Mouse (Mus musculus) lung, postnatal 0 days (tissue): Measurements from ENCODE around the gene Toe1. TPM values are rescaled to one million over a fixed set of nuclear protein-coding genes. Genes with fewer than 3 reads are reported as not detected.

Source experiments
- ATAC-seq: fragments of 200-750 bp; cut with Nextera tagmentation; 2 replicates; pipeline ENCODE4 v1.8.0; 2017; ENCODE audit warnings: moderate library complexity
- DNase-seq: peaks from one replicate; pipeline ENCODE4 v3.0.0-alpha.2; 2016; ENCODE audit warnings: low spot score
- H3K27ac ChIP-seq: fragments of 300-500 bp; sonication (generic); 2 replicates; pipeline ENCODE4 v1.5.1; 2014; ENCODE audit warnings: antibody characterized with exemption, mild to moderate bottlenecking, low read length, mixed read lengths
- H3K27me3 ChIP-seq: fragments of 300-500 bp; sonication (generic); replicated peaks from 2 replicates; pipeline ENCODE4 v1.6.1; 2014; ENCODE audit warnings: low read length, mixed read lengths; ENCODE audit not compliant: insufficient read depth
- H3K36me3 ChIP-seq: fragments of 300-500 bp; sonication (generic); 2 replicates; pipeline ENCODE4 v1.6.1; 2014; ENCODE audit warnings: low read length, mixed read lengths; ENCODE audit not compliant: insufficient read depth
- H3K4me1 ChIP-seq: fragments of 300-500 bp; sonication (generic); 2 replicates; pipeline ENCODE4 v1.6.1; 2014; ENCODE audit warnings: antibody characterized with exemption, low read depth, low read length, mixed read lengths; ENCODE audit not compliant: insufficient read depth
- H3K4me2 ChIP-seq: fragments of 300-500 bp; sonication (generic); replicated peaks from 2 replicates; pipeline ENCODE4 v1.6.1; 2014; ENCODE audit warnings: low read depth, mild to moderate bottlenecking, low read length, moderate library complexity, mixed read lengths
- H3K4me3 ChIP-seq: fragments of 300-500 bp; sonication (generic); 2 replicates; pipeline ENCODE4 v1.5.1; 2014; ENCODE audit warnings: low read depth, low read length
- H3K9ac ChIP-seq: fragments of 300-500 bp; sonication (generic); replicated peaks from 2 replicates; pipeline ENCODE4 v1.6.1; 2014; ENCODE audit warnings: low read depth, mild to moderate bottlenecking
- H3K9me3 ChIP-seq: fragments of 300-500 bp; sonication (generic); 2 replicates; pipeline ENCODE4 v1.6.1; 2016; ENCODE audit warnings: low read length, mixed read lengths
- CTCF ChIP-seq: IDR thresholded peaks from 2 replicates; pipeline ENCODE4 v1.5.1; 2016; ENCODE audit warnings: antibody characterized with exemption, mild to moderate bottlenecking
- EP300 ChIP-seq: IDR thresholded peaks from 2 replicates; pipeline ENCODE4 v1.6.1; 2016; ENCODE audit warnings: antibody characterized with exemption, mild to moderate bottlenecking, control low read depth
- WGBS: fragments of 180-500 bp; shearing (Covaris S2); extraction: QIAGEN DNeasy Blood & Tissue Kit; methylation state at CpG from one replicate; pipeline ENCODE4 v1.1.7; 2014; 5-methylcytosine and 5-hydroxymethylcytosine counted together
- polyA plus RNA-seq: library from polyadenylated mRNA; unstranded; fragments of >200 nt; fragmentation: Nextera tagmentation; extraction: Ambion mirVana; gene quantifications from 2 replicates; pipeline ENCODE4 v1.2.1, GENCODE M21; 2015

Gene Toe1
- polyA plus RNA-seq, 1 experiment from 2014 or later: 20.7 TPM

DNA sequence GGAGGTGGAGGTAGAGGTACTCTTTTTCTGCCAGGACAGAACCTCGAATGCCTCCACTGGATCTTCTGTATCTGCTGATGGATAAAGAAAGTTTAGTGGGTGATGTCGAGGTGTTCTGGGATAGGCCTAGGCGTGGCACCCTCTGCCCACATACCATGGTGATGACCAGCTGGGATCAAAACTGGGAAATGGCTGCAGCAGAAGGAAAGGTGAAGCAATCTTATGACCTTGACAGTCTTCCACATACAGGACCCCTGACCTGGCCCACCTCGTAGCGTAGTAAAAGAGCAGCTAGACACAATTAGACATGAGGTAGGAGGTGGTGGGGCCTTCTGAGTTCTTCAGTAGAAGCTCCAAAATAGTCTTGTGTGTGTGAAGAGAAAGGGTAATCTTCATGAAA lies 43.4 kb downstream of the Toe1 start:
- no peaks in the 10 kb centered on the region for H3K36me3 ChIP-seq
- DNase-seq: no peak
- H3K27me3 ChIP-seq: no peaks in the 10 kb centered on the region
- H3K4me3 ChIP-seq: no peak overlapping the region
- 88% methylated on average over 5 of the region's 5 CpGs for WGBS
- H3K4me2 ChIP-seq: no peak overlapping the region
- no peak for TF ChIP-seq CTCF
- no peak for ATAC-seq
- no peak overlapping the region for H3K27ac ChIP-seq
- H3K4me1 ChIP-seq: no peaks in the 10 kb centered on the region
- no peak overlapping the region for H3K9ac ChIP-seq
- H3K9me3 ChIP-seq: no peaks in the 10 kb centered on the region

DNA sequence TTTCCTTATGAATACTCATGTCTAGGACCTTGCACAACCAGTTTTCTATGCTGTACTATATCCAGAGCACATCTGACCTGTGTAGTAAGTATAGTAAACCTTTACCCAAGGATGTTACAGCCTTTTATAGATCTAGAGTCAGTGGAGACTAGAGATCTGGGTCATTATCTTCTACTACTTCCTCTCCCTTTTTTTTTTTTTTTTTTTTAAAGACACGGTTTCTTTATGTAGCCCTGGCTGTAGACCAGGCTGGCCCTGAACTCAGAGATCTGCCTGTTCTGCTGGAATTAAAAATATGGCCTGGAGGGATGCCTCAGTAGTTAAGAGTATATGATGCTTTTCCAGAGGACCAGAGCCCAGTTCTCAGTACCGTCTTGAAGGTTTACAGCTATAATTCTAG lies 45.5 kb downstream of the Toe1 start:
- DNase-seq (no peak), ATAC-seq (no peak)
- Histone ChIP-seq H3K27ac (no peak overlapping the region), H3K27me3 (no peaks in the 10 kb centered on the region), H3K9me3 (no peaks in the 10 kb centered on the region), H3K4me3 (no peak overlapping the region), H3K36me3 (no peaks in the 10 kb centered on the region), H3K4me2 (no peak overlapping the region), H3K9ac (no peak overlapping the region), H3K4me1 (no peaks in the 10 kb centered on the region)
- no peak for TF ChIP-seq EP300
- no peak for TF ChIP-seq CTCF
- WGBS: 75% methylated on average over 2 of the region's 2 CpGs

GRCm38 (mm10) chr4:116749750-116750149 lies 57.7 kb downstream of the Toe1 start:
- Histone ChIP-seq H3K27ac (no peak overlapping the region), H3K27me3 (no peaks in the 10 kb centered on the region), H3K9ac (no peak overlapping the region), H3K9me3 (no peaks in the 10 kb centered on the region), H3K4me1 (no peaks in the 10 kb centered on the region), H3K4me3 (no peak overlapping the region), H3K4me2 (no peak overlapping the region), H3K36me3 (no peaks in the 10 kb centered on the region)
- WGBS: 91% methylated on average over 2 of the region's 2 CpGs
- TF ChIP-seq CTCF (no peak), EP300 (no peak)
- DNase-seq (no peak), ATAC-seq (no peak)

Other genes with a start within 250 kb of the Toe1 start
- gene Gpbp1l1, start 250.0 kb downstream of the Toe1 start, polyA plus RNA-seq: 34.2 and 37.1 TPM in 2 replicates
- gene Ccdc17, start 211.0 kb downstream of the Toe1 start, polyA plus RNA-seq: 46.2 and 47.5 TPM in 2 replicates
- gene Nasp, start 179.7 kb downstream of the Toe1 start, polyA plus RNA-seq: 22.5 and 24.5 TPM in 2 replicates
- 699 and 734 TPM in 2 replicates for gene Akr1a1, start 156.0 kb downstream of the Toe1 start, polyA plus RNA-seq
- 1,065 and 1,091 TPM in 2 replicates for gene Prdx1, start 122.1 kb downstream of the Toe1 start, polyA plus RNA-seq
- gene Mmachc, start 99.2 kb downstream of the Toe1 start, polyA plus RNA-seq: 6.9 and 7.1 TPM in 2 replicates
- gene Ccdc163, start 99.1 kb downstream of the Toe1 start, polyA plus RNA-seq: 17.3 and 21.9 TPM in 2 replicates
- 4.0 and 4.3 TPM in 2 replicates for gene Tesk2, start 86.7 kb downstream of the Toe1 start, polyA plus RNA-seq
- 3.1 and 4.4 TPM in 2 replicates for gene Mutyh, start 83 bp upstream of the Toe1 start, polyA plus RNA-seq
- gene Hpdl, start 14.1 kb upstream of the Toe1 start, polyA plus RNA-seq: 0.10 and 0.25 TPM in 2 replicates
- gene Zswim5, start 69.7 kb upstream of the Toe1 start, polyA plus RNA-seq: 0.37 and 0.38 TPM in 2 replicates
- 76.6 and 82.0 TPM in 2 replicates for gene Urod, start 186.8 kb upstream of the Toe1 start, polyA plus RNA-seq
- gene Hectd3, start 187.7 kb upstream of the Toe1 start, polyA plus RNA-seq: 9.6 and 10.2 TPM in 2 replicates
- 21.9 and 24.7 TPM in 2 replicates for gene Eif2b3, start 211.8 kb upstream of the Toe1 start, polyA plus RNA-seq